Mouse (Mus musculus) right cerebral cortex, postnatal 36 days (tissue): ENCODE measurements around the gene Smug1.

Source experiments
- DNase-seq, 2 experiments: peaks; one replicate each; pipeline ENCODE4 v3.0.0; 2022; ENCODE audit warnings: low spot score in 2 of 2, mixed read lengths in 1 of 2

Smug1 gene

GRCm38 (mm10) chr15:103177611-103178041 lies 10.7 kb upstream of the Smug1 start:
- DNase-seq: no peak

DNA sequence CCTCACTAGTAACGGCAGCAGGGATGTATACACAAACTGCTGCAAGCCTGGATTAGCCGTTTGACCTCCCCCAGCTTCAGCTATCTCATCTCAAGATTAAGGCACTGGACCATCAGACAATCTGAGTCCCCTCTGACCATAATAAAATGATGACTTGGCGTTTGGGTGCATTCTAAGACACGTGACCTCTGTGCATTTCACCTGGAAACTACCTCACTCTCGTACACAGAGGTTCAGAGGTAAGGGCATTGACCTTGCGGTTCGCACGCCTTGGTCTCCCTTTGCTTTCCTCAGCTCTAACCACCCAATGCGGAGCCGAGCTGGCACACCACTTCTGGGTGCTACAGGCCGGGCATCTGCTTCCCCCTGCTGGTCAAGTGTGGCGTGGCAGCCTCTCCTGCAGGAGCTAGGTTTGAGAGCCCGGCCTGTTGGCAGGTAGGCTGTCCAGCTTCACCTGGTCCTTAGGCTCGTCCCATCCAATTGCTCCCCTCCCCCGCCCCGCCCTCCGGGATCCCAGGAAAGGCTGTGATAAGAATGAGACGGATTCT lies 10.1 kb upstream of the Smug1 start:
- peak; percentile 84 for DNase-seq

DNA sequence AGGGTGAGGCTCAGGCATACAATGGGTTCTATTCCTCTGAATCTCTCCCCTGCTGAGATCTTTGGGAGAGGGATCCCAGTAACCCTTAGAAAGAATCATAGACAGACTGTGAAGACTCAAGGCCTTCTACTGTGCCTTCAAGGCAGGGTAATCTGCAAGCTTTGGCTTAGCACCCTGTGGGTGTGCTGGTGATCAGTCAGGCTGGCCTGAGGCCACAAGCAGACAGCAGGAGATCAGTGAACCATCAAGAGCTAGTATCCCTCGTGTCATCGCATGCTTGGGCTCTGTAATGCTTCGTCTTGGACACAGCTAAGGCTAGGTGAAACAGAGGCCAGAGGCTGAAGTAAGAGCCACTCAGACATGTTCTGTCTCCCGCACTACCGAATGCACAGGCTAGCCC lies 6.4 kb upstream of the Smug1 start:
- no peak for DNase-seq

- DNase-seq: peak in 1 of 2 experiments; percentile 23
These were observed 5.6 kb upstream of the Smug1 start for GRCm38 (mm10) chr15:103172537-103172936.

- DNase-seq: no peak
These were observed 4.4 kb upstream of the Smug1 start for GRCm38 (mm10) chr15:103171276-103171675.

GRCm38 (mm10) chr15:103170316-103170679 lies 3.4 kb upstream of the Smug1 start:
- no peak for DNase-seq

GRCm38 (mm10) chr15:103169612-103170315 lies 2.9 kb upstream of the Smug1 start:
- no peak for DNase-seq

DNA sequence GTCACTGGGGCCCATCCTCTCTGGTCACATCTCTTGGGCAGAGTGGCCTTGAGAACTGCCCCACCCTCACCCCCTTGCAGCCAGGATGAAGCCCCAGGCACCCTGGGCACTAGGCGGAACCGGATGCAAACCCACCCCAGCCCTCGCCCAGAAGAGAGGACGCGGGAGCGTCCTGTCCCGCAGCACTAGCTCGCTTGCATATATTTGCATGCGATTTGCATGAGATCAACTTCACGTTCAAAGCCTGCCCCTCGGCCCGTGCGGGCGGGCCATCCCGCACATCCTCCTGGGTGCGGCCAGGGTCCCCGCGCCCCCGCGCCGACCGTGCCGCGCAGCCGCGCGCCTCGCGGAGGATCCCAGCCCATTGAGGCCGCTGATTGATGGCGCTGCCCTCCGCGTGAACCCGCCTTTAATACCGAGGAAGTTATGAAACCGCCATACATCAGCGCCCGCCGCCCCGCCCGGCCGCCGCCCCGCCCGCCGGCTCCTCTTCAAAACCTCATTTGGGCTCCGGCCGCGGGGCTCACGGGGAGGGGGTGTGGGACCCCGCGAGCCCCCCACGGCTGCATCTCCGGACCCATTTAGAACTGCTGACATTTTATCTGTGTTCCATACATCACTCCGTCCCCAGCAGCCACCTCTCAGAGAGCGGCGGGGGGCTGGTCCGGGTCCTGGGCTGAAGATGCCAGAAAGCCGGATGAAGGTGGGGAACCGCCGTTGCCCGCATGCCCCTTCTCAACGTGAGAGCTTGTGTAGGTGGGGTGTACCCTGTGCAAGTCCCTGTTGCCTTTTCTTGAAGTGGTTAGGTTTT lies 2.1 kb upstream of the Smug1 start:
- no peak for DNase-seq

DNA sequence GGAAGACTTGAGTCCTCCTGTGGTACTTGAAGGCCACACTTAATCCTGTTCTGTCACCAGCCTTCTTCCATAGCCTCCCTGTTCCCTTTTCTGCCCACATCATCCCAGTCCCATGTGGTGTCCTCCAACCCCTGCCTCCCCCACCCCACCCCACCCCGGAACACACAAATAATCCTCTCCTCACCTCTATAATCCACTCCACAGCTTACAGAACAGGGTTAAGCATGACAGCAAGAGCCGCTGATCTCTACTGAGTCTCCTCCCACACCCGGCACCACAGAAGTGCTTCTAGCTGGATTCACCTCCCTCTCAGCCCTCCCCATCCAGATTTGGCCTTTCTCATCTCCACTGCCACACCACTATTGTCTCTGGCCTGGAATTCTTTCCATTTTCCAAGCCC lies 894 bp upstream of the Smug1 start:
- DNase-seq: no peak

- no peak for DNase-seq
These were observed 968 bp downstream of the Smug1 start for GRCm38 (mm10) chr15:103165924-103166323.

- DNase-seq: peak; percentile 69 to 79
These were observed 1.5 kb downstream of the Smug1 start for GRCm38 (mm10) chr15:103165379-103165778.

DNA sequence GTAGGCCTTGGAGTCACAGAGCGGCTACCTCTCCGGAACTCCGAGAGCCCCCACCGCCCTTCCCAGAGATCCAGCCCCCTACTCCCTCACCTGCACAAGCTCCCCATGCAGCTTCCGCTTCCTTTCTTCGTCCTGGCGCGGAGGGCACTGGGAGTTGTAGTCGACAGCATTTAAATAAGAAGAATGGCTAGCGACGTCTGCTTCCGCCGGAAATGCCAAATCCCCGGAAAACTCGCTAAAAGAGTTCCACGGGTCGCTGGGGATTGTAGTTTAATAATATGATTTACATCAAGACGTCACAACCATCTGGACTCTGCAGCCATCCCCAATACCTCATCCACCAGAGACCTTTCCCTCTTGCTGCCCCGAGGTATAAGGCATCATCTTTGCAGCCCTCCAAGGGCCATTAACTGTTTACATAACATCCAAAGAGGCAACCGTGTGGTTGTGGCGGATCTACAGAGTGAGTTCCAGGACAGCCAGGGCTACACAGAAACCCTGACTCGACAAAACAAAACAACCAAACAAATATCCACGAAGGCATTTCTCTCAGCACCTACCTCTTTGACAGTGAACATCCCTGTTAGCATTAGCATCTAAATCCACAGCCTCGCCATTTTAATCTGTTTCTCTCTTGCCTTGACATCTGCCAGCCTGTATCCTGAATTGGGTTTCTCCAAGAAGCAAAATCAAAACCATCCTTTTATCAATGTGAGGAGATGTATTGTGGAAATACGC lies 3.5 kb downstream of the Smug1 start:
- DNase-seq: peak; percentile 90 to 94

DNA sequence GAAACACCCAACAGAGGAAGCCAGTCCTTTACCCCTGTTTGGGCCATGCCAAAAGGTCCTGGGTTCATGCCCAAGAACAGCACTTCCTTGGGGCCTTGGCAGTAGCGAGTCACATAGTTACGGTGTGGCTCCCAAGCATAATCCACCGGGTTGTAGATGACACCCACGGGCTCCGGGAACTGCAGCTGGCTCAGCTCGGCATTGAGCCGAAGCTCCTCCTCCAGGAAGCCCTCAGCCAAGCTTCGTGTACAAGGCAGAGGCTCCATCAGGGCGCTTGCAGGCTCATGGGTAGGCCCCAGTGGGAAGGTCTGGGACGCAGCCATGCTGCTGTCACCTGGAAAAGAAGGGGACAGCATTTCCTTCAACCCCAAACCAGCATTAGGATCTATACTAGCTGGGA lies 9.3 kb downstream of the Smug1 start:
- peak in 1 of 2 experiments; percentile 22 for DNase-seq

GRCm38 (mm10) chr15:103156890-103157289 lies 10.0 kb downstream of the Smug1 start:
- no peak for DNase-seq

GRCm38 (mm10) chr15:103155366-103156321 lies 11.2 kb downstream of the Smug1 start:
- DNase-seq: no peak

GRCm38 (mm10) chr15:103152890-103153610 lies 13.8 kb downstream of the Smug1 start:
- no peak for DNase-seq

- DNase-seq: no peak
These were observed 14.5 kb downstream of the Smug1 start for GRCm38 (mm10) chr15:103152371-103152770.

DNA sequence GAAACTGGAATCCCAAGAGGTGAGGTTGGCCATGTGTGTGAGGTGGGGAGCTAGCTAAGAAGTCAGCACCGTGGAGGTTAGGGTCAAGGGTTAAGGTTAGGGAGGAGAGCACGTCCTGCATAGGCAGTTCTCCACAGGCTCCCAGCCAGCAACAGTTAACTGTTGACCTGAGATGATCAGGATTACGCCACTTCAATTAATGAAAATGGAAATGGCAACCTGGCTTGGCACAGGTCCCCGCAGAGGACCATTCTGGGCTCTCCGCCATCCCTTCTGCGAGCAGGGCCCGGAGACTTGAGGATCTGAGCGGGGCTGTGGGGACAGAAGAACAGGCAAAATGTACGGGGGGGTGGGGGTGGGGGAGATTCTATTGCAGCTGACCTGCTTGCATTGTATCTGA lies 19.1 kb downstream of the Smug1 start:
- no peak for DNase-seq

DNA sequence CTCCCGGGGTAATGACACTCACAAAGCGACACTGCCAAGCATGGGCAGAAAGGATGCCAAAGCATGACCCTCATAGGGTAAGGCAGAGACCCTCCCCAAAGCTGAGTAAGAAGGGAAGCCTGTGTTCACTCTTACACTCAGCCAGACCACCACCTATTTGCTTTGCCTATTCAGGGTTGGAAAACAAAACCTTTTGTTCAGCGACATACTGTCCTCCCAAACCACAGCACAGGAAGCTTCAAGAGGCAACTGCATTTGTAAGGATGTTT lies 19.5 kb downstream of the Smug1 start:
- DNase-seq: no peak

DNA sequence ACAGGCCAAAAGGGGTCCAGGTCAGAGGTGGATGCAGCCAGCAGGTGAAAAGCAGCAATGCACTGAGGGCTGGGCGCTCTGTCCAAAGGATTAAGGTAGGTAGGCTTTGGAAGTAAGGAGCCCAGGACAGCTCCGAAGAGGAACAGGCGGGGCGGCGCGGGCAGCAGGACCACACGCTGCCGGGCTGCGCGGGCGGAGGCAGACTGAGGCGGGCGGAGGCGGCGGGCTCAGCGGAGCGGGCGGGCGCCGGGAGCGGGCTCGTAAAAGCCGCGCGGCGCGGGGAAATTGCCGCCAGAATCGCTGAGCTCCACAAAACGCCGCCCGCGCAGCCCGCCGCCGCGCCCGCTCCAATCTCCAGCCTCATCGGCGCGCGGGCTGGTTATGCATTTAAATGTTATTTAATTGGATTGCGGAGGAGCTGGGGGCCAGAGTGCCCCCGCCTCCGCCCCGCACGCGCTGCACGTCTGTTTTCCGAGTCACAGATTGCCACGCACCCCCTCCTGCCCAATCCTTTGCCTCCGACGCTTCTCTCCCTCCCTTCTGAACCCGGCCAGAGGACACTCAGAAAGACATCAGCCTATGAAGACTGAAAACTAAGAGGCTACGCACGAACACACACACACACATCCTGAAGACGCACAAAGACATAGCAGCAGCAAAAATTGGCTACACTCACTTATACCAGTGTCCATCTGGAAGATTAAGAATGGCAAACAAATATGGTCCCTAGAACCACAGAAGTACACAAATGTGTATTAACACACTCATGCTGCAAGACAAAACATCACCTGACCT lies 20.1 kb downstream of the Smug1 start:
- peak; percentile 64 to 67 for DNase-seq
